Mouse (Mus musculus) gastrocnemius, postnatal 4 days (tissue): ENCODE measurements around the gene Rnf141. TPM values are rescaled to one million over a fixed set of nuclear protein-coding genes. Genes with fewer than 3 reads are reported as not detected.

Source experiments
- DNase-seq, 2 experiments: peaks; one replicate each; pipeline ENCODE4 v3.0.0; 2021 to 2022; ENCODE audit warnings: low spot score in 2 of 2, mixed read lengths in 2 of 2
- total RNA-seq, 2 experiments: library from RNA; stranded (reverse); gene quantifications; 2 replicates each; pipeline ENCODE4 v1.2.3; 2021

Rnf141 gene
- total RNA-seq, 2 experiments from 2014 or later, result 22.0 to 22.6 TPM

DNA sequence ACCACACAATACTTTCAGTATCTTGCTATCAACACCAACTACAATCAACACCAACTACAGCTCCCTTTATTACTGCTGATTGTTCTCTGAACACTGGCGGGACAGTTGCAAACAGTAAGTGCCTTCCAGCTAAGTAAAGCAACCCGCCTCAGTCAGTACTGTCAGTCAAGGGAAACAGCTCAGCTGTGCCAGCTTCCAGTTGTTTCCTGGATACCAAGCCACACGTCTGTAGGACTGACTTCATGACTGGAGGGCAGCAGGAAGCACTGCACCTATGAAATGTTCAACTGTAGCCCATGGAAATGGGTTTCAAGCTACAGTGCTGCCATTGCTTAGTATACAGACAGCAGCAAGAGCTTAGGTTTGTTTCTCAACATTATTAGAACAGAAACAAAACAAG lies 9.7 kb downstream of the Rnf141 start:
- no peak for DNase-seq

DNA sequence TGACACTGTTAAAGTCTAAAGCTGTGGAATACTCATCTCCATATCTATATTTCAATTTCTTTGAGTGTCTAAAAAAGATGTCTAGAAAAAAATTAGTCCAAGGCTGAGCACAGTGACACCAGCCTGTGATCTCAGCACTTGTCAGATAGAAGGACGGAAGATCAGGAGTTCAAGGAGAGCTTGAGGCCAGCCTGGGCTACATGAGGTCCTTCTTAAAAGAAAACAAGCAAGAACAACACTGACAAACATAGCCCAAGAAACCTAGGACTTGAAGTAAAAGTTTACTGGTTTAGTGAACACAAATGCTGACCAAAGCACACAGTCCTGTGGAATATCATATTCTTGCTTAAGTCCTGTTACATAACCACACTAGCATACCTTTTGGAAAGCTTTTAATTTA lies 10.2 kb downstream of the Rnf141 start:
- no peak for DNase-seq

DNA sequence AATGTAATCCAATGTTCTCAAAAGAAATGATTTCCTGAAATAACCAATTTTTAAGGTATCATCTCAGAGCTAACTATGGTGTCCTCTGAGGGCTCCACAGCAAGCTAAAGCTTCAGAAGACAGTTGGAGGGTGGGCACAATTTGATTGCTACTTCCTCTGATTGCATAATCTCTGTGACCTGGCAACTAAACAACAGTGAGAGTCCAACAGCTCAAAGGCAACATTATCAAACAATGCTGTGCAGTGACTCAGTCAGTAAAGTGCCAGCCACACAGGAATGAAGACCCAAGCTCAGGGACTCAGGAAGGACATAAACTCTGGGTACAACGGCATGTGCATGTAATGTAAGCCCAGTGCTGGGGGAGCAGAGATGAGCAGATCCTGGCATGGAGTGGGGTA lies 11.2 kb downstream of the Rnf141 start:
- DNase-seq, result no peak

DNA sequence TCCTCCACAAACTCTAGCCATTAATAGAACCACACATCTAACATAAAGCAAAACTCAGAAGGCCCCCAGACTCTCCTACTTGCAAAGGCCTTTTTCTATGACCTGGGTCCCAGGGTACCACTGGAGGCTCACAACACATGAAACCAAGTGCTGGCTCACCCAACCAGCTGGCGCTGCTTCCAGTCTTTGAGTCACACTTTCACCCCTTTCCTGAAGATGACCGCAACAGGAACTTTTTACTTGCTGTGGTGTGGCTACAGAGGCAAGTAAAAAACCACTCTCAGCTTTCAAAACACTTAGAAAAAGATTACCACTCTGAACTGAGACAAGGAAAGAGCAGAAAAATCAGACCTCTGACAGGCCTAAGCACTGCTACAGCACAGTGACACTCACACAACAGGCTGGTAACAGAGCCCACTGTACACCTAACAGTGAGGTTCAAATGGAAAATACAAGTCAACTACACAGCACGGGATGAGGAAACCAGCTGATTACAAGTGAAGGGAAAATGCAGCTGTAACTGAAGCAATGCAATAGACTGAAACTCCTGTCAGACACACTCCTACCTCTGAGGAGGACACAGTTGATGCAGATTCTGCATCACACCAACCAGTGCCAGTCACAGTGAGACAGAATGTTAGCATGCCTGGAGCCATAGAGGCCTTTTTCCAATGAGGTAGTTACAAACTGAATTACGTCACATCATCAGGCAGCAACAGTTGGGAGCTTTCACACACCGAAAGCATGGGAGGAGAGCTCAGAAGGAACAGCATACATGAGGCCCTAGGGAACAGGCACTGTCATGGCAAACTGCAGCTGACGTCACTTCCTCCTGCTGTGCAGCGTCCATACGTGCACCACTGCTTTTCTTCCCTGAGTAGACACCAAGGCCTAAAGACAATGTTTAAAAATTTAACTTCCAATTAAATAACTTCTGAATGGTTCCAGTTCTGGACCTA lies 20.0 kb downstream of the Rnf141 start:
- no peak for DNase-seq

DNA sequence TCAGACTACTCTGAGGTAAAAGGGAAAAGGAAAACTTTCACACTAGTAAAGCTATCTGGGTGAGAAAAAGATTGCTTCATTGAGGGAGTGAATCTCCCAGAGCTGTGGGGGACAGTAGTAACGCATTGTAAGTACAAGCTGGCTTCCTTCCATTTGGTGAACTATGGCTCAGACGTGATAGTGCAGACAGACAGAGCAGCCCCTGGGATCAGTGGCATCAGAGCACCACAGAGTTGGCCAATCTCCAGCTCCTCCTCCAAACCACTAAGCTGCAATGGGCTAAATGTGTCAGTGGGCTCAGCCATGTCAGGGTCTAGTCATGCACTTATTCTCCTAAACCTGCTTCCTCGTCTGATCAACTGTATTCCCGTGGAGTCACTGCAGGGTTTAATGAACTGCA lies 20.7 kb downstream of the Rnf141 start:
- DNase-seq, result no peak

DNA sequence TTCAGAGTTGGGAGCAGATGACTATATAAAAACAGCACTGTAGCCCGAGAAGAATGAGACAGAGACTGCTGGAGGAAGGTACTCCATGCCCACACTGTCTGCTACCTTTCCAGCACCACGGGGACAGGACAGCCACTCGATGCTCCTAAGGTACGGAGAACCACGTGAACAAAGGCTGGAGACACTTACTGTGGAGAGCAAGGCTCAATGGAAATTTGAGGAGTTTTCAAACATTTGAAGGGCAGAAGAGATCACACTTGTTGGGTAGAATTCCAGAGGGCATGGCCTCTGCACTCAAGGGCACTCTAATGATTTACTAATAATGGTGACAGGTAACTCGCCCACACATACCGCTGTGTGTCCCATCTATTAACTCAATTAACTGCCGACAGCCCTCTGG lies 21.2 kb downstream of the Rnf141 start:
- DNase-seq, result no peak

DNA sequence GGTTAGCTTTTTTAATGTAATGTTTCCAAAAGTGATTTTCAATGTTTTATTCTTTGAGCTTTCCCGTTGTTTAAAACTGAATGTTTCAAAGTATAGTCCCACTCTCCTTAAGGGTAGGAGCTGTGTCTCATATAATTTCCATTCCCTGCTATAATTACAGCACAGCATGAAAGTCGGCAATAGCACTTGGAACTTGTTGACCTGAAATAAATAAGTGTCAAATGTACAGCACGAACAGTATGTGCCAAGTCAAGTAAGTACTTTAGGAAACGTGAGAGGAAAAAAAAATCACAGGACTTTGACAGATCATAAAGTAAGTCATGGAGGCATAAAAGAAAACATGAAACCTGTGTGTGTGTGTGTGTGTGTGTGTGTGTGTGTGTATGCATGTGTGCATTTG lies 22.2 kb downstream of the Rnf141 start:
- no peak for DNase-seq

DNA sequence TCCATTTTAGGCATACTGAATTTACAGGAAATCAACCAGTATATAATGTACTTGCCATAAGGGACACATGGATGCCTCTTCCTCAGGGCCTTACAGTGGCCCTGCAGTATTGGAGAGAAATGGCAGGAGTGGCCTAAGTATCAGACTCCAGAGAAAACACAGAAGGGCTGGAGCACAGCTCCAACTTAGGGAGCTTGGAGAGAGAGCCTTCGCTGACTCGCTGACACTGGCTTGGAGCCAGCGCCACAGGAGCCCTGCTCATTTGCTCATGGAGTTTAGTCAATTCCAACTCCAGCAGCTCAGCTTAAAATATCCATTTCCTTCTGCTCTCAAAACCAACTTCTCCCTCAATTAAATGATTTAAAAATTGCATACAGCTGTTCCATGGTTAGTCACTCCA lies 22.6 kb downstream of the Rnf141 start:
- peak in 1 of 2 experiments; percentile 53 for DNase-seq

DNA sequence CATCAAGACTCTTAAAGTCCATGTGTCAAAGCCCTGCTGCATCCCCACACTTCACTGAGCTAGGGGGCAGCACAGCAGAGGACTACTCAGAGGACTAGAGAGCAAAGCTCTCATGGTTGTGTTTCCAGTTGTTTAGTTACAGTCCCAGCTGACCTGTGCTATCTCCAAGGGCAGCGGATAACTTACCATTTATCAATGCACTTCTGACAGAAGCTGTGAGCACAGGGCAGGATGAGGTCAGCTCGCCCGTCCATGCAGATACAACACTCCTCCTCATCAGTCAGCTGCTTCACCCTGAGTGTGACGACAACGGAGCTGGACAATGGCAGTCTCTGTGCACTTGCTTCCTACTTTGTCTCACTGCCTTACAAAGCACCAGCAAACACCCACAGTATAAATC lies 23.2 kb downstream of the Rnf141 start:
- DNase-seq, result no peak

DNA sequence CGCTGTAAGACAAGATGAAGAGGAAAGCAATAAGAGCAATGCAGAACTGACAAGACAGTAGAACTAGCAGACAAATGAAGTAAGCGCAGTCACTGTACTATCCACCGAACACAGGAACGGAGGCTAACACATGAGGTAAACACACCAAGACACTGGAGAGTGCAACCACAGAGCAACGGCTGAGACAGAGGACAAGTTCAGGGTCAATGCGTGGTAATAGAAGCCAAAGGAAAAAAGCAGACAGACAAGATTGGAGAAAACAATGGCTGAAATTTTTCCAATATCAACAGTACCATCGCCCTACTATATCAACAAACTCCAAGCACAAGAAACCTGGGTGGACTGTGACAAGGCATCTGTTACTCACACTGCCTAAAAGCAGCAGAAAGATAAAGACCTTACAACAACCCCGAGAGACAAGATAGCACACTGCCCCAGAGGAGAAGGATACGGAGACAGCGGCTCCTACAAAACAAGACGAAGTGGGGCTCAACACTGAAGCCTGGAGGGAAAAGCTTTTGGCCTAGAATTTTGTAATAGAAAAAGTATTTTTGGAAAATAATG lies 25.4 kb downstream of the Rnf141 start:
- no peak for DNase-seq

DNA sequence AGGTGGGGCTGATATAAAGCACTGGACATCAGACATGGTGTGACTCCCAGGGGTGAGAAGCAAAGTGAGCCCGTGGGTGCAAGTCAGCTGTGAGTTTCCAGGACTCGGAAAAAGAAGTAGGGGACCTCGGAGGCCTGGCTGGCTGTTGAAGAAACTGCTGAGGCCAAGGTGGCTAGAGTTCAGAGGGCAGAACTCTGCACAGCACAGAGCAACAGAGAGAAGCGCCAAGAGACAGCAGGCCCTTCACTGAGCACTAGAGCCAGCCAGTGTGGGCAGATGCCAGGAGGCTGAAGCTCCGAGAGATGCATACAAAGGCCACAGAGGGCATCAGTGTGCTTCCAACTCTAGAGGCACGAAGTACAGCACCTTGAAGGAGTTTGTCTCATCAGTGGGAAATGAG lies 26.1 kb downstream of the Rnf141 start:
- no peak for DNase-seq

DNA sequence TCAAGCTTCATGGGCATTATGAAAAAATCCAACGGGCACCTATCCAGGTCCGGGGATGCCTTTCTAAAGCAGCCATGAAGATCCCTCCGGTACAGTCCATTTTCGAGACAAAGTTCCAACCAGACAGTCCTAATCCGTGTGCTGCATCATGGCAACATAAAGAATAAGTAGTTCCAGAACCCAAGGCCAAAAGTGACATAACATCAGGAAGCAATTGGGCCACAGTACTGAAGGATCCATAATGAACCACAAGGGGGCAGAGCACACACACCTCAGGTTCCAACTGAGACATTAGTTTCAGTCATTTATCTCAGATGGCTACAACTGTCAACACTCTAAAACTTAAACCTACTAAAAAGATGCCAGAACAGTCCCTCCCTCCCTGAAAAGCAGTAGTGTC lies 28.2 kb downstream of the Rnf141 start:
- no peak for DNase-seq

DNA sequence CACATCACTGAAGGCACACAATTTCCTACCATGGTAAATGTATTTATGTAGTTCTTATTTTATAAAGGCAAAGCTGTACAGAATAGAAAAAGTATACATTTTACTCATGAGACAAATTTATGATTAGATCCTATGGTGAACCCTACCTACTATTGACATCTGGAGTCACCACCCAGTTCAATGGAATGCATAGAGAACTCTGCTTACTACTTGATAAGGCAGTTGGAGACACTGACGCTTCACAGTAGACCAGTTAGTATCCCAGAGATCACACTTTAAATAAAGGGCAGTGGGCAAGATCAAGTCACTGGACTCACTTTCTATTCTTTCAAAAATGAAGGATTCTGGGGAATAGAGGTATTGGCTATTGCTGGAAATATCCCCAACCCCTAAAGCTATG lies 30.3 kb downstream of the Rnf141 start:
- DNase-seq, result no peak

DNA sequence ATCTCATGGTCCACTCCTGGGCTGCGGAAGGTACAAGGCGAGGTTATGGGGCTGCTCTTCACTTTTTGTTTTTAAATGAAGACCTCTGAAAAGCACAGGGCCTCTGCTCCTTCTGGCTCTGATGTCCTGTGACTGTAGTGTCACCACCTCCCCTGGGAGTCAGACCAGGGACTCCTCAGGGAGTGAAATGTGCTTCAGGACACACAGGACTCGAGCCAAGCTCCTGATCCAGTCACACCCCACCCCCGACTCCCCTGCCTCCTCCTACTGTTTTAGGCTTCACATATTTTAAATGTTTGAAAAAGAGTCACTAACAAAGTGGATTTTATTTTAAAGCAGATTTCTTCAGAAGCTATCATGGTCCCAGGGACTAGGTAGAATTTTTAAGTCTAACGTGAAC lies 32.7 kb downstream of the Rnf141 start:
- no peak for DNase-seq

DNA sequence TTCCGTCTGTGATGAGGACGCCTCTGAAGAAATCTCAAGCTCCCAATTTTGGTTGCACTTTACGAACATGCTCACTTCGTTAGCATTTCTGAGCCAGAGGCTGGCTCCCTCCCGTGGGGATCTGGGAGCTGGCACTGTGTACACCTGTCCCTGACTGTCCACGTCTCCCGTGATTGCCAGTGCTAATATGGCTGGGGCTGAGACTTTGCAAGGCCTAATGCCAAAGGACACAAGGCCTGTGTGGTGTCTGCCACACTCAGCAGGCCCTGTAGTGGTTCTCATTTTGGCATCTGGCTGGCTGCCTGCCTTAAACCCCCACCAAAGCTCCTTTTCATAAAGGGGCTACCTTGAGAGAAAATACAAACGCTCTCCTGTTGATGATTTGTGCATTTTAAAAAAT lies 33.3 kb downstream of the Rnf141 start:
- no peak for DNase-seq

DNA sequence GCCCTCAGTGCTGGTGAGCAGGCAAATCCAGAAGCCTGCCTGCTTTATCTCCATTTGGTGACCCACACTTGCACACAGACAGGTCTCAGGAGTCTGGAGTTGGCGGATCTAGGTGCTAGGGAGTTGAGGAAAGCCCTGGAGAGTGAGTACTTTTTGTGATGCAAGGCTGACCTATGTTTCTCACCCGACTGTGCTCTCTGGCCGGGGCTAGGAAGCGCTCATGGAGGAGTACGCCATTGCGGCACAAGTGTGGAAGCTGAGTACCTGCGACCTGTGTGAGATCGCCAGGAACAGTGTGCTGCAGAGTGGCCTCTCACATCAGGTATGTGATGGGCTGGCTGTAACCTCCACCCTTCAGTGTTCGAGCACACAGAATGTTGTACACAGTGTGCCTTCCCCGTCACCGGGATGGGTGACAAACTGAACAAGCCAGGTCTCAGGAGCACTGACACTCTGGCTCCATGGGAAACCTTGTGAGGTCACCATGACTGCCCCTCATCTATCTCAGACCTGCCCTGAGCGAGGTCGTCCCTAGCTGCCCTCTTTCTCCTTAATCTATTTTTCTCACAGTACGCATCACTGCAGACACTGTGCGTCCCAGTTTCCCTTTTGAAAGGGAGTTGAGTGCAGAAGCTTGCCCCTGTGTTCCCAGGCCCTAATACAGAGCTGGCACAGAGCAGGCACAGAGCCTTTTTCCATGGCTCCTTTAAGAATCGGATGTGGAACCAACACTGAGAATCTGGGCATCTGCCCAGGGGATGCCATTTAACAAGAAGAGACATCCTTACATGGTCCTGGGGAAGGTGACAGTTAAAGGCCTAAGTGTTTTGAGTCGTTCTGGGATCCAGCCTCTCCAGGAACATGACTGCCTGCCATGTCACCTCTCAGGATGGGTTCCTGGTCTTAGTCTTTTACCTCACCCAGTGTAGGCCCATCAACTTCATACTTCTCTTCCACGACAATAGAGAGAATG lies 34.4 kb downstream of the Rnf141 start:
- DNase-seq, result no peak

DNA sequence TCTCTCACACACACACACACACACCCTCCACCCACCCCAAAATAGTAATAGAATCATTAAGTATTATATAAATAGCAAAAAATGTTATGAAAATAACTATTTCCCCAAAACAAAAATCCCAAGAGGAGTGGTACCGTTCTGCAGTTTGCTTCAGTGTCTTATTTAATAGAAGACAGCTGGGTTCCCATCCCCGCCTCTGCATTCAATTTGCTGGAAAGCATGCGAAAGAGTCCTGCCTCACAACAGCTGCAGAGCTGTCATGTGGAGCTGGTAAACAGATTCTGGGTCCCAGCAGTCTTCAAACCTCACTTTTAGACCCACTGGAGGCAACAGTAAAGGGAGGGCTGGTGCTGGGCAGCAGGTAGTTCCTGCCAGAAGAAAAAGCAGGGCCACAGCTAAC lies 35.3 kb downstream of the Rnf141 start:
- DNase-seq, result no peak

DNA sequence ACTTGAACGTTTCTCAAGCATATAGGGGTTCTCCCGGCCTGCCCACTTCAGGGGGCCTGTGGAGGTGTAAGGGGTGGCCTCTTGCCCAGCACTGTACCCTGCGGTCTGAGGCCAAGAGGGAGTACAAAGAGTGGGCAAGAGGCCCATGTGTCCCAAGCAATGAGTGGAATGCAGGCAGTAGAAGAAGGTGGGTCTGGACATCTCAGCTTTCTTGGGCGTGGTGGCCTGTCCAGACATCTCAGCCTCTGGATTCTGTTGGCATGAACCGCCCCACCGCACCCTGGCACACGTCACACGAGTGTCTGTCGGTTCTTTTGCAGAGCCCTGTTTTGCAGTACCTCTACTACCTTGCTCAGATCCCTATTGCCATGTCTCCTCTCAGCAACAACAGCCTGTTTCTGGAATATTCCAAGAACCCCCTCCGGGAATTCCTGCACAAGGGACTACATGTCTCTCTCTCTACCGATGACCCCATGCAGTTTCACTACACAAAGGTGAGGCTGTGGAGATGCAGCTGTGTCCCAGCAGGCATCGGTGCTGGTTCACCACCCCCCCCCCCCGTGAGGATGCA lies 36.7 kb downstream of the Rnf141 start:
- DNase-seq, result no peak

DNA sequence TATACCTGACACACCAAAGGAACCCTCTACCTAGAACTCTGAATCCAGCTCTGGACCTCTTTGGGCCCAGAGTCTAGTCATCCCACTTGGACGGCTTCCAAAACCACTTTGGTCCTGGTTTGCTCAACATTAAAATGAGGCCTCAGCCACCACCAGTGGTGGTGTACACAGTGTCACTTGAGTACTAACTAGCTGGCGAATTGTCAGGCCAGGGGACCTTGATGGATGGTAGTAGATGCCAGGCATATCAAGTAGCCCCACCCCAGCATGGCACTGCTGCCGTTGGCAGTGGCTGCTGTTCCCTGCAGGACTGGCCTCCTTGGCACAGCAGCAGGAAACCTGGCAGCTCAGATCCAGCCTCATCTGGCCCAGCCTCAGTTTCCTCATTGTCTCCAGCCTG lies 40.0 kb downstream of the Rnf141 start:
- DNase-seq, result no peak

DNA sequence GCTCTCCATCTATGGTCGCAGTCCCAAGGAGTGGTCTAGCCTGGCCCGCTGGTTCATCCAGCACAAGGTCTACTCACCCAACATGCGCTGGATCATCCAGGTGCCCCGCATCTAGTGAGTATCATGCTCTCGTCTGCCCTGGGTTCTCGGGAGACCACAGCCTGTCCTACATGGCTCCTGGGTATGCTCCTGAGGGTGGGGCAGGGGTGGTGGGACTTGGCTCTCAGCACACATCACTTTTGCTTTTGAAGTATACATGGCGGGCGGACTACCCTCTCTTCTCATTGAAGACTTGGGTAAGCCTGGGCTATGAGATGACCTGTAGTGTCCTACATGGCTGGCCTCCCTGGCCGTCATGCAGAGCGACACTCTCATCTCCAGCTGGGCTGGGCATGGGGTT lies 41.1 kb downstream of the Rnf141 start:
- DNase-seq, result no peak

DNA sequence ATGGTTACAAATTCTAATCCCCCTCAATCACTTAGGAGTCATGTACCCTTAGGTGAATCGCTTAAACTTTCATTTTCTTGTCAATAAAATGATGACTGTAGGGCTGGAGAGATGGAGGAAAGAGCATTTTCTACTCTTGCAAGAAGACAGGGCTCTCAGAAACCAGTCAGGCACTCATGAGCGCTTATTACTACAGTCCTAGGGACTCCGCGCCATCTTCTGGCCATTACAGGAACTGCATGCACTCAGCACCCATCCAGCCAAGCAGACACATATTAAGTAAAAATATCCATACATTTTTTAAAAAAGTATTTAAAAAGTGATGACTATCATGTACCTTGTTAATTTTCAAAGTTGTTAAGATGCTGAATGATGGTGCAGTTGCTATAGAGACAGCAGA lies 43.2 kb downstream of the Rnf141 start:
- peak; percentile 62 to 80 for DNase-seq
